Mouse (Mus musculus): ENCODE measurements around the gene Zfp715. TPM values are rescaled to one million over a fixed set of nuclear protein-coding genes. Genes with fewer than 3 reads are reported as not detected.
"Not testable (repeated sequence)": the region's sequence is repeated elsewhere in the genome, so short reads cannot be mapped to it uniquely, and the experiment has no call there.

Zfp715 gene
- polyA plus RNA-seq, 1 experiment from 2014 or later: 9.7 TPM

DNA sequence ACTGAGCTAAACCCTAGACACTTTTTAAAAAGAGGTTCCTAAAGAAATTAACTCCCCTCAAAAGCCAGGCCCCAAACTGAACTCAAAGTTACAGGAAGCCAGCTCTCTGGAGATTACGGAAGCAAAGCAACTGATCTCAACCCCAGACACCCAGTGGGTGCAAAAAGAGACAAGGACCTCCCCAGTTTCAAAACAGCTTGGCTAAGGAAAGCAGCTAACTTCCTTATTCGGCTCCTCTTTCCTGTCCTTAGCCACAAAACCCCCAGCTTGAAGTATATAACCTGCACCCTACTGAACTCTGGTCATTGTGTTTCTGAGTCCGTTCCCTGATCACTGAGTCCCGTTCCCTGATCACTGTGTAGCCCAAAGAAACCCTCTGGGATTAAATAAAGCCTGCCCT lies 40.0 kb upstream of the Zfp715 start:
- H3K27me3 ChIP-seq (replicated peaks; ENCODE audit: insufficient read depth, low read length): no peaks in the 10 kb centered on the region
- H3K4me1 ChIP-seq (ENCODE audit: insufficient read depth, low read depth, low read length): no peaks in the 10 kb centered on the region
- H3K9ac ChIP-seq (replicated peaks; ENCODE audit: low read depth): no peak overlapping the region
- 63% methylated on average over 4 of the region's 4 CpGs for WGBS
- DNase-seq (ENCODE audit: low spot score) (peak; percentile 35), ATAC-seq (no peak)
- H3K4me2 ChIP-seq (replicated peaks; ENCODE audit: low read depth, low read length): no peak overlapping the region
- no peak for TF ChIP-seq CTCF (IDR thresholded peaks at IDR 0.05)
- no peak for TF ChIP-seq EP300 (IDR thresholded peaks at IDR 0.05)
- no peak overlapping the region for H3K27ac ChIP-seq (ENCODE audit: low read length)
- no peaks in the 10 kb centered on the region for H3K9me3 ChIP-seq (ENCODE audit: low read length)
- no peak overlapping the region for H3K4me3 ChIP-seq (ENCODE audit: low read depth, low read length)
- no peaks in the 10 kb centered on the region for H3K36me3 ChIP-seq (ENCODE audit: insufficient read depth, low read length)

DNA sequence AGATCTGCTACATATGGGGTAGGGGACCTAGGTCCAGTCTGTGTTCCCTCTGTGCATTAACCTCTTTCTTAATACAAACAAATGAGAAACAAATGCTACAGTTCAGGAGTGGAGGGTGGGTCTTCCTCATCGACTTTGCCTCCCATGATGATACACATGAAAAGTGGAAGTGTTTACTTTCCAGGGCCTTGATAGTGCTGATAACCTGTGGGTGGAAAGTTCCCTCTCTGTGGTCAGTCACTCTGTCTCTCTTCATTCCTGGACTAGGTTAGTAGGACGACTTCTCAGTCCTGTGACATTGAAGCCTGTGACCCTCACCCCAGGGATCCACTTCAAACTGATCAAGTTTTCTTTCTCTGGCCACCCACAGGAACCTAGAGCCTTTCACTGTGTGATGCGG lies 38.1 kb upstream of the Zfp715 start, which contains the start of gene Siglecf:
Gene Siglecf (plus strand): TSS at position 188 of the 400 bp plus-strand sequence.
- DNase-seq (ENCODE audit: low spot score) (no peak), ATAC-seq (no peak)
- no peak within 1 kb of the TSS for H3K27ac ChIP-seq (ENCODE audit: low read length)
- H3K9me3 ChIP-seq (ENCODE audit: low read length): no peaks in the 10 kb centered on the region
- TF ChIP-seq CTCF (IDR thresholded peaks at IDR 0.05) (no peak), EP300 (IDR thresholded peaks at IDR 0.05) (no peak)
- no peak within 1 kb of the TSS for H3K4me2 ChIP-seq (replicated peaks; ENCODE audit: low read depth, low read length)
- H3K27me3 ChIP-seq (replicated peaks; ENCODE audit: insufficient read depth, low read length): no peaks in the 10 kb centered on the region
- H3K4me1 ChIP-seq (ENCODE audit: insufficient read depth, low read depth, low read length): no peaks in the 10 kb centered on the region
- no peak within 1 kb of the TSS for H3K9ac ChIP-seq (replicated peaks; ENCODE audit: low read depth)
- no peak within 1 kb of the TSS for H3K4me3 ChIP-seq (ENCODE audit: low read depth, low read length)
- WGBS: 45% methylated on average over 3 of the region's 3 CpGs
- no peaks in the 10 kb centered on the region for H3K36me3 ChIP-seq (ENCODE audit: insufficient read depth, low read length)

DNA sequence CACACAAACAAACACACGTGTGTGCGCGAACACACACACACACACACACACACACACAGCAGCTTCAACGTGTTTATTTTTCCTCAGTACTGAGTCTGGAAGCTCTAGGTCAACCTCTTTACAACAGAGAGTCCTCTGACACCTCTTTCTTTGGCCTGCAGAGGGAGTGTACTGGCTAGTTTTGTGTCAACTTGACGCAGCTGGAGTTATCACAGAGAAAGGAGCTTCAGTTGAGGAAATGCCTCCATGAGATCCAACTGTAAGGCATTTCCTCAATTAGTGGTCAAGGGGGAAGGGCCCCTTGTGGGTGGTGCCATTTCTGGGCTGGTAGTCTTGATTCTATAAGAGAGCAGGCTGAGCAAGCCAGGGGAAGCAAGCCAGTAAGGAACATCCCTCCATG lies 36.5 kb upstream of the Zfp715 start:
- not testable (repeated sequence) for H3K9me3 ChIP-seq (ENCODE audit: low read length); H3K36me3 ChIP-seq (ENCODE audit: insufficient read depth, low read length); H3K4me1 ChIP-seq (ENCODE audit: insufficient read depth, low read depth, low read length); H3K4me2 ChIP-seq (replicated peaks; ENCODE audit: low read depth, low read length); H3K27me3 ChIP-seq (replicated peaks; ENCODE audit: insufficient read depth, low read length); DNase-seq (ENCODE audit: low spot score); H3K27ac ChIP-seq (ENCODE audit: low read length); ATAC-seq; H3K9ac ChIP-seq (replicated peaks; ENCODE audit: low read depth); H3K4me3 ChIP-seq (ENCODE audit: low read depth, low read length)
- TF ChIP-seq CTCF (IDR thresholded peaks at IDR 0.05): peak; percentile 26
- WGBS: 61% methylated on average over 5 of the region's 5 CpGs

DNA sequence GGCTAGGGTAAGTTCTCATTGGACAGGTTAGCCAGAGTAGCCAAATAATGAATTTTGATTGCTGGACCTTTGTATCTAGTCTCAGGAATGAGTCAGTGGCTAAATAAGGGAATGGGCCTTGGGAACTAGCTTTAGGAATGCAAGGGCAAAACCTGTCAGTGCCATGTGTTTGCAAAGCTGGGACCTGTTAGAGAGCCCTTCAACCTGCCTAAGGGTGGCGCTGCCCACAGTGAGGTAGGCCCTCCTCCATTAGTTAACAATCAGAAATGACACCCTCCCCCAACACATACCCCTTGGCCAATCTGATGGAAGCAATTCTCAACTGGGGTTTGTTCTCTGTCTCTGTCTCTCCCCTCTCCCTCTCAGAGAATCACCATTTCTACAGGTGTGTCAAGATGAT lies 33.5 kb upstream of the Zfp715 start:
- H3K27ac ChIP-seq (ENCODE audit: low read length): no peak overlapping the region
- no peak overlapping the region for H3K4me2 ChIP-seq (replicated peaks; ENCODE audit: low read depth, low read length)
- no peaks in the 10 kb centered on the region for H3K4me1 ChIP-seq (ENCODE audit: insufficient read depth, low read depth, low read length)
- no peaks in the 10 kb centered on the region for H3K27me3 ChIP-seq (replicated peaks; ENCODE audit: insufficient read depth, low read length)
- H3K4me3 ChIP-seq (ENCODE audit: low read depth, low read length): no peak overlapping the region
- H3K9ac ChIP-seq (replicated peaks; ENCODE audit: low read depth): no peak overlapping the region
- DNase-seq (ENCODE audit: low spot score) (no peak), ATAC-seq (no peak)
- H3K9me3 ChIP-seq (ENCODE audit: low read length): no peaks in the 10 kb centered on the region
- H3K36me3 ChIP-seq (ENCODE audit: insufficient read depth, low read length): no peaks in the 10 kb centered on the region
- TF ChIP-seq CTCF (IDR thresholded peaks at IDR 0.05): no peak
- TF ChIP-seq EP300 (IDR thresholded peaks at IDR 0.05): no peak
- 60% methylated on average over 1 of the region's 1 CpGs for whole genome bisulfite sequencing

DNA sequence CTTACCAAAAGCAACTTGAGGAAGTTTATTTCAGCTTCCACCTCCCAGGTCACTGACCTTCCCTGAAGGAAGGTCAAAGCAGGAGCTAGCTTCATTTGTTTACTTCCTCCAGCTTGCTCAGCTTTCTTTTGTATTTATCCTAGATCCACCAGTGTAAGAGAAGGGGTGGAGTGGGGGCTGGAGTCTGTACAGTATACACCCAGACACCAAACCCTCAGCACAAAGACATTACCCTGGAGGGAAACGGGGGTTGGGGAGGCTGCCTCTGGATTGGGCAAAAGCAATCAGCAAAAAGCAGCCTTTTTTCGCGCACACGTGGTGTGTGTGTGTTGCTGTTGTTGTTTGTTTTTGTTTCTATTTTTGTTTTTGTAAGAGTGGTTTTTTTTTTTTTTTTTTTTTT lies 33.1 kb upstream of the Zfp715 start:
- H3K9ac ChIP-seq (replicated peaks; ENCODE audit: low read depth): no peak overlapping the region
- H3K4me1 ChIP-seq (ENCODE audit: insufficient read depth, low read depth, low read length): no peaks in the 10 kb centered on the region
- no peak overlapping the region for H3K27ac ChIP-seq (ENCODE audit: low read length)
- no peak overlapping the region for H3K4me2 ChIP-seq (replicated peaks; ENCODE audit: low read depth, low read length)
- DNase-seq (ENCODE audit: low spot score): no peak
- no peak for TF ChIP-seq CTCF (IDR thresholded peaks at IDR 0.05)
- no peak for TF ChIP-seq EP300 (IDR thresholded peaks at IDR 0.05)
- no peaks in the 10 kb centered on the region for H3K27me3 ChIP-seq (replicated peaks; ENCODE audit: insufficient read depth, low read length)
- H3K9me3 ChIP-seq (ENCODE audit: low read length): no peaks in the 10 kb centered on the region
- 61% methylated on average over 4 of the region's 4 CpGs for WGBS
- no peak for ATAC-seq
- H3K4me3 ChIP-seq (ENCODE audit: low read depth, low read length): no peak overlapping the region
- no peaks in the 10 kb centered on the region for H3K36me3 ChIP-seq (ENCODE audit: insufficient read depth, low read length)

DNA sequence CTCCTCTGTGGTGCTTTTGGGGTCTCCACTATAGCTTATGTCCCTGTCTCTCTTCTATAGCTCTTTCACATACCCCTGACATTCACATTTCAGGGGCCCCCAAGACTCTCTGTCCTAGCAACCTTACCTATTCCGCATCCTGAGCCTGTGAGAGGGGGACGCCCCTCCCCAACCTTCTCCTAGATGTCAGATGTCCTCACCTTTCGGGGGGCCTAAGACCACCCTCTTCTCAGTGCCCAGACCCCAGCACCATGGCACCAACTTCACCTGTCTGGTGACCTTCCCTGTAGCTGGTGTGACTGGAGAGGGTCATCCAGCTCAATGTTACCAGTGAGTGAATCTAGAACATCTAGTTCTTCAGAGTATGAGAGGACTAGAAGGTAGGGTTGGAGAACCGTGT lies 31.4 kb upstream of the Zfp715 start:
- no peak overlapping the region for H3K4me2 ChIP-seq (replicated peaks; ENCODE audit: low read depth, low read length)
- no peaks in the 10 kb centered on the region for H3K9me3 ChIP-seq (ENCODE audit: low read length)
- WGBS: 69% methylated on average over 4 of the region's 4 CpGs
- DNase-seq (ENCODE audit: low spot score) (no peak), ATAC-seq (no peak)
- H3K4me3 ChIP-seq (ENCODE audit: low read depth, low read length): no peak overlapping the region
- H3K36me3 ChIP-seq (ENCODE audit: insufficient read depth, low read length): no peaks in the 10 kb centered on the region
- no peak for TF ChIP-seq CTCF (IDR thresholded peaks at IDR 0.05)
- no peak for TF ChIP-seq EP300 (IDR thresholded peaks at IDR 0.05)
- no peak overlapping the region for H3K27ac ChIP-seq (ENCODE audit: low read length)
- H3K9ac ChIP-seq (replicated peaks; ENCODE audit: low read depth): no peak overlapping the region
- no peaks in the 10 kb centered on the region for H3K27me3 ChIP-seq (replicated peaks; ENCODE audit: insufficient read depth, low read length)
- no peaks in the 10 kb centered on the region for H3K4me1 ChIP-seq (ENCODE audit: insufficient read depth, low read depth, low read length)

DNA sequence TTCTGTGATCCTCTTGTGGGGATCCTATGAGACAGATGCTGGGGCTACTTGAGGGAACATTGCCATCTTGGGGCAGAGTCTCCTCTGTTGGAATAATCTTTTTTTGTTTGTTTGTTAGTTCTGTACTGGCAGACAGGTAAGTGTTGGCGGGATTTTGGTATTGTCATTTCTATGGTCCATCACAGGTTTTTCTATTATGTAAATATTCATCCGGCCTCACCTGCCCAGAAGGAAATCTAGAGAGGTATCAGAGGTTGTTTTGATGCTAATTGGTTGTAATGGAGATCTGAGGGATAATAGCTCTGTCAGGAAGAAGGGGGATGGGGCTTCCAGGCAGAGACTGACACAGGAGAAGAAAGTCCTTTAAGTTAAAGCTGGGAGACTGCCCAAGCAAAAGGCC lies 30.9 kb upstream of the Zfp715 start:
- H3K27ac ChIP-seq (ENCODE audit: low read length): no peak overlapping the region
- H3K27me3 ChIP-seq (replicated peaks; ENCODE audit: insufficient read depth, low read length): no peaks in the 10 kb centered on the region
- no peak overlapping the region for H3K4me2 ChIP-seq (replicated peaks; ENCODE audit: low read depth, low read length)
- H3K4me1 ChIP-seq (ENCODE audit: insufficient read depth, low read depth, low read length): no peaks in the 10 kb centered on the region
- no peak overlapping the region for H3K4me3 ChIP-seq (ENCODE audit: low read depth, low read length)
- 68% methylated on average over 2 of the region's 2 CpGs for WGBS
- TF ChIP-seq EP300 (IDR thresholded peaks at IDR 0.05) (no peak), CTCF (IDR thresholded peaks at IDR 0.05) (no peak)
- no peaks in the 10 kb centered on the region for H3K36me3 ChIP-seq (ENCODE audit: insufficient read depth, low read length)
- no peak for ATAC-seq
- H3K9me3 ChIP-seq (ENCODE audit: low read length): no peaks in the 10 kb centered on the region
- no peak overlapping the region for H3K9ac ChIP-seq (replicated peaks; ENCODE audit: low read depth)
- no peak for DNase-seq (ENCODE audit: low spot score)
